Mouse (Mus musculus) testis, adult 2 months (tissue): Measurements from ENCODE around the gene Twist1. TPM values are rescaled to one million over a fixed set of nuclear protein-coding genes. Genes with fewer than 3 reads are reported as not detected.

Source experiments
- H3K27ac ChIP-seq: fragments of 200-500 bp; 2 replicates; pipeline ENCODE4 v1.5.1; 2012; ENCODE audit warnings: low read depth, low read length; ENCODE audit not compliant: control insufficient read depth, insufficient read depth
- H3K27me3 ChIP-seq: fragments of 200-500 bp; 2 replicates; pipeline ENCODE4 v1.6.1; 2012; ENCODE audit warnings: mild to moderate bottlenecking, low read length, moderate library complexity; ENCODE audit not compliant: control insufficient read depth, insufficient read depth
- H3K36me3 ChIP-seq: fragments of 200-500 bp; 2 replicates; pipeline ENCODE4 v1.6.1; 2012; ENCODE audit warnings: mild to moderate bottlenecking, low read length; ENCODE audit not compliant: control insufficient read depth, insufficient read depth
- H3K4me1 ChIP-seq: fragments of 200-500 bp; 2 replicates; pipeline ENCODE4 v1.6.1; 2012; ENCODE audit warnings: low read length; ENCODE audit not compliant: control insufficient read depth, insufficient read depth
- H3K4me3 ChIP-seq: fragments of 200-500 bp; 2 replicates; pipeline ENCODE4 v1.5.1; 2012; ENCODE audit warnings: low read depth, mild to moderate bottlenecking, low read length, moderate library complexity, mixed read lengths; ENCODE audit not compliant: control insufficient read depth
- CTCF ChIP-seq: fragments of 200-500 bp; IDR thresholded peaks from 2 replicates; pipeline ENCODE4 v1.5.1; 2012; ENCODE audit warnings: low read depth, mild to moderate bottlenecking, inconsistent platforms, low read length, moderate library complexity; ENCODE audit not compliant: control insufficient read depth, insufficient read depth, insufficient replicate concordance
- POLR2A ChIP-seq: fragments of 200-500 bp; IDR thresholded peaks from 2 replicates; pipeline ENCODE4 v1.6.1; 2012; ENCODE audit warnings: low read depth, mild to moderate bottlenecking, inconsistent platforms, low read length, moderate library complexity; ENCODE audit not compliant: control insufficient read depth
- polyA plus RNA-seq: library from polyadenylated mRNA; depleted of rRNA; stranded (reverse); fragments of >200 nt; gene quantifications from 2 replicates; pipeline ENCODE4 v1.2.3, GENCODE M21; 2012; rRNA removed

Gene Twist1
- polyA plus RNA-seq, result 1.2 and 1.3 TPM in 2 replicates

GRCm38 (mm10) chr12:33957400-33958240 lies at the start of gene Twist1:
Gene Twist1 (plus strand): TSS chr12:33957671.
- Histone ChIP-seq H3K4me3 (peak within 1 kb of the TSS; percentile 88), H3K27me3 (peaks cover 4% of the 10 kb centered on the region), H3K36me3 (no peaks in the 10 kb centered on the region), H3K27ac (peak within 1 kb of the TSS; percentile 32), H3K4me1 (peaks cover 14% of the 10 kb centered on the region)
- TF ChIP-seq CTCF (no peak), POLR2A (no peak; the same call in 1 of the 2 replicates)

- H3K4me3 ChIP-seq, result no peak overlapping the region
- no peaks in the 10 kb centered on the region for H3K36me3 ChIP-seq
- peaks cover 4% of the 10 kb centered on the region; the same call in 1 of the 2 replicates for H3K4me1 ChIP-seq
- TF ChIP-seq POLR2A (no peak), CTCF (no peak)
- H3K27me3 ChIP-seq, result no peaks in the 10 kb centered on the region
- H3K27ac ChIP-seq, result no peak overlapping the region
Measured at GRCm38 (mm10) chr12:33926751-33927150, 30.7 kb upstream of the Twist1 start.

GRCm38 (mm10) chr12:33927334-33928098 lies 30.0 kb upstream of the Twist1 start:
- H3K27ac ChIP-seq, result no peak overlapping the region
- TF ChIP-seq CTCF, result no peak
- no peak for TF ChIP-seq POLR2A
- peaks cover 4% of the 10 kb centered on the region; the same call in 1 of the 2 replicates for H3K4me1 ChIP-seq
- H3K27me3 ChIP-seq, result no peaks in the 10 kb centered on the region
- peak overlapping the region; percentile 3; the same call in 1 of the 2 replicates for H3K4me3 ChIP-seq
- H3K36me3 ChIP-seq, result no peaks in the 10 kb centered on the region

GRCm38 (mm10) chr12:33928331-33929192 lies 28.9 kb upstream of the Twist1 start, which contains the start of gene Ferd3l:
Gene Ferd3l (plus strand): TSS chr12:33928425.
- peaks cover 4% of the 10 kb centered on the region; the same call in 1 of the 2 replicates for H3K4me1 ChIP-seq
- peak within 1 kb of the TSS; percentile 47 for H3K4me3 ChIP-seq
- no peaks in the 10 kb centered on the region for H3K36me3 ChIP-seq
- no peaks in the 10 kb centered on the region for H3K27me3 ChIP-seq
- no peak within 1 kb of the TSS for H3K27ac ChIP-seq
- no peak for TF ChIP-seq POLR2A
- no peak for TF ChIP-seq CTCF

- no peak overlapping the region for H3K4me3 ChIP-seq
- TF ChIP-seq CTCF (no peak), POLR2A (no peak)
- no peak overlapping the region for H3K27ac ChIP-seq
- peaks cover 5% of the 10 kb centered on the region; the same call in 1 of the 2 replicates for H3K4me1 ChIP-seq
- H3K36me3 ChIP-seq, result no peaks in the 10 kb centered on the region
- H3K27me3 ChIP-seq, result peaks cover 2% of the 10 kb centered on the region
Measured at GRCm38 (mm10) chr12:33952843-33953242, 4.6 kb upstream of the Twist1 start.

GRCm38 (mm10) chr12:33954931-33955565 lies 2.4 kb upstream of the Twist1 start:
- no peak for TF ChIP-seq CTCF
- TF ChIP-seq POLR2A, result no peak
- Histone ChIP-seq H3K36me3 (no peaks in the 10 kb centered on the region), H3K27ac (no peak overlapping the region), H3K27me3 (peaks cover 2% of the 10 kb centered on the region), H3K4me1 (peaks cover 10% of the 10 kb centered on the region), H3K4me3 (no peak overlapping the region)
